Mouse (Mus musculus): ENCODE results near the gene Zkscan16. TPM values are rescaled to one million over a fixed set of nuclear protein-coding genes. Genes with fewer than 3 reads are reported as not detected.

Gene Zkscan16
- polyA plus RNA-seq, 1 experiment from 2014 or later: 2.6 TPM

DNA sequence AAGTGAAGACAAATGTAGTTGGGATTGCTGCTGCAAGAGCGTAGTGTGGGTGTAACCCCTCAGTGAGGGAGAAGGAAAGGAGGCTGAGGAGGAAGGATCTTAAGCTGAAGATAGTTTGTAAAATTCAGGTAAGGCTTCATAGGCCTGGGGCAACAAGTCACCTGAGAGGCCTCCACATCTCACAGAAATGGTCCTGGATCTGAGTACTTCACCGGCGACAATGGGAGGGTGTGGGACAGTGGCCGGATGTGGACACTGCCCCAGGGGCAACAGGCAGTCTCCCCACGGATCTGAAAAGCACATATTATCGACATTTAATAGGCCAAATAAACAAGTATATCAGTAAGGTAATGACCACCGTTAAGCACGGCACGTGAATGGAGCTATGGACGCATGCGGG lies 9.2 kb downstream of the Zkscan16 start:
- Histone ChIP-seq H3K9ac (replicated peaks; ENCODE audit: low read length) (no peak overlapping the region), H3K4me3 (replicated peaks; ENCODE audit: low read depth, low read length) (no peak overlapping the region), H3K36me3 (ENCODE audit: control insufficient read depth, insufficient read depth, low read length) (0 out of 2 replicates have a peak, but pooled peaks cover 3% of the 10 kb centered on the region), H3K4me2 (ENCODE audit: low read length) (no peak overlapping the region), H3K27me3 (ENCODE audit: control insufficient read depth, insufficient read depth, low read length) (no peaks in the 10 kb centered on the region), H3K9me3 (ENCODE audit: control insufficient read depth, low read length) (no peaks in the 10 kb centered on the region), H3K27ac (replicated peaks; ENCODE audit: low read depth, low read length) (no peak overlapping the region), H3K4me1 (ENCODE audit: control insufficient read depth, insufficient read depth, low read length) (no peaks in the 10 kb centered on the region)
- WGBS: 93% methylated on average over 11 of the region's 11 CpGs
- ATAC-seq (ENCODE audit: low FRiP score, low TSS enrichment) (no peak), DNase-seq (no peak)

DNA sequence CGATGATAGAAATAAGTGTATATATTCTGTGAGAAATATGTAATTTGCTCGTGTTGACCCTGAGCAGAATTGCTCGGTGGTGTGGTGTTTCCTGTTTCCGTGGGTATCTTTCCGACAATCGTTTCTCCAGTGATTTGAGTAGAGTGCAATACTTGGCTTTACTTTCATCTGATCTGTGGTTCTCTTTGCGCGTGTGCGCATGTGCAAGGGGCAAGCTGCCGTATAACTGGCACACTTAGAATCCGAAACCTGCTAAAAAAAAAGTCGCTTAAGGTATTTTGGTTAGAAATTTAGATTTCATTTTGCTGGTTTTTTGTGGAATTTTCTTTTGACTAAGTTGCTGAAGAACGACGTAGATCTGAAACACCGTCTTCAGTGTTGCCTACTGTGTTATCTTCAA lies 18.3 kb downstream of the Zkscan16 start:
- Histone ChIP-seq H3K4me1 (ENCODE audit: control insufficient read depth, insufficient read depth, low read length) (no peaks in the 10 kb centered on the region), H3K4me3 (replicated peaks; ENCODE audit: low read depth, low read length) (no peak overlapping the region), H3K4me2 (ENCODE audit: low read length) (no peak overlapping the region), H3K27me3 (ENCODE audit: control insufficient read depth, insufficient read depth, low read length) (no peaks in the 10 kb centered on the region), H3K9ac (replicated peaks; ENCODE audit: low read length) (no peak overlapping the region), H3K36me3 (ENCODE audit: control insufficient read depth, insufficient read depth, low read length) (0 out of 2 replicates have a peak, but pooled peaks cover 2% of the 10 kb centered on the region), H3K9me3 (ENCODE audit: control insufficient read depth, low read length) (no peaks in the 10 kb centered on the region), H3K27ac (replicated peaks; ENCODE audit: low read depth, low read length) (no peak overlapping the region)
- no peak for ATAC-seq (ENCODE audit: low FRiP score, low TSS enrichment)
- no peak for DNase-seq
- 95% methylated on average over 15 of the region's 15 CpGs for WGBS

DNA sequence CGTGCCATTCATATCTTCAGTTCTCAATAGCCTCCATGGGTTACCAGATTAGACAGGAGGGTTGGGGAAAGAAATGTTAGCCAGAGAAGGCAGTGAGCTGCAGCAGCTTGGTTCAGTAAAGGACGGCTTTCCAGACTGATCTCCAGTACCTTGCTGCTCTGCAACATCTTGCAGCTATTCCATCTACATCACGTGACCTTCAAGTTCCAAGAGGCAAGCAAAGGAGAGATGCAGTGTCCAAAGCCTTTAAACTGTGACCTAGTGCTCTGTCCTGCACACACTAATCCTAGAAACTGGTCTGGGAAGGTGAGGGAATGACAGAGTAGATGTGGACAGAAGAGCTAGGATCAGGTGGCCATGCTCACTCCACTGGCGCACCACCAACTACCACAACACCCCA lies 19.8 kb downstream of the Zkscan16 start:
- WGBS: 92% methylated on average over 4 of the region's 4 CpGs
- Histone ChIP-seq H3K27me3 (ENCODE audit: control insufficient read depth, insufficient read depth, low read length) (no peaks in the 10 kb centered on the region), H3K27ac (replicated peaks; ENCODE audit: low read depth, low read length) (no peak overlapping the region), H3K4me3 (replicated peaks; ENCODE audit: low read depth, low read length) (no peak overlapping the region), H3K4me2 (ENCODE audit: low read length) (no peak overlapping the region), H3K4me1 (ENCODE audit: control insufficient read depth, insufficient read depth, low read length) (no peaks in the 10 kb centered on the region), H3K9me3 (ENCODE audit: control insufficient read depth, low read length) (no peaks in the 10 kb centered on the region), H3K36me3 (ENCODE audit: control insufficient read depth, insufficient read depth, low read length) (no peaks in the 10 kb centered on the region), H3K9ac (replicated peaks; ENCODE audit: low read length) (no peak overlapping the region)
- DNase-seq: no peak
- ATAC-seq (ENCODE audit: low FRiP score, low TSS enrichment): no peak

DNA sequence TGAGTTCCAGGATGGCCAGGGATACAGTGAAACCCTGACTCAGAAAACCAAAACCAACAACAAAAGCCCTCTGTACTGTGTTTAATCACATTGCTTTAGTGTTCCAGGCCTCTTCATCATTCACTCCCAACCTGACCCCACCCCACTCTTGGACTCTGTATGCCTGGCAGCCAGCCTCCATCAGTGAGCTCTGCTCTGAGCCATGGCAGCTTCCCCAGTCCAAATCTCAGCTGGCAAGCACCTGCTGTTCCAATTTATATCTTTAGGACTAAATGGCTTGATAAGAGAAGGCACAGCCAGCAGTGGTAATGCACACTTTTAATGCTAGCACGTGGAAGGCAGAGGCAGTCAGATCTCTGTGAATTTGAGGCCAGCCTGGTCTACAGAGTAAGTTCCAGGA lies 21.7 kb downstream of the Zkscan16 start:
- Histone ChIP-seq H3K9ac (replicated peaks; ENCODE audit: low read length) (no peak overlapping the region), H3K4me2 (ENCODE audit: low read length) (no peak overlapping the region), H3K27ac (replicated peaks; ENCODE audit: low read depth, low read length) (no peak overlapping the region), H3K36me3 (ENCODE audit: control insufficient read depth, insufficient read depth, low read length) (no peaks in the 10 kb centered on the region), H3K4me1 (ENCODE audit: control insufficient read depth, insufficient read depth, low read length) (no peaks in the 10 kb centered on the region), H3K4me3 (replicated peaks; ENCODE audit: low read depth, low read length) (no peak overlapping the region), H3K9me3 (ENCODE audit: control insufficient read depth, low read length) (no peaks in the 10 kb centered on the region), H3K27me3 (ENCODE audit: control insufficient read depth, insufficient read depth, low read length) (no peaks in the 10 kb centered on the region)
- DNase-seq (no peak), ATAC-seq (ENCODE audit: low FRiP score, low TSS enrichment) (no peak)
- WGBS: 85% methylated on average over 1 of the region's 1 CpGs

DNA sequence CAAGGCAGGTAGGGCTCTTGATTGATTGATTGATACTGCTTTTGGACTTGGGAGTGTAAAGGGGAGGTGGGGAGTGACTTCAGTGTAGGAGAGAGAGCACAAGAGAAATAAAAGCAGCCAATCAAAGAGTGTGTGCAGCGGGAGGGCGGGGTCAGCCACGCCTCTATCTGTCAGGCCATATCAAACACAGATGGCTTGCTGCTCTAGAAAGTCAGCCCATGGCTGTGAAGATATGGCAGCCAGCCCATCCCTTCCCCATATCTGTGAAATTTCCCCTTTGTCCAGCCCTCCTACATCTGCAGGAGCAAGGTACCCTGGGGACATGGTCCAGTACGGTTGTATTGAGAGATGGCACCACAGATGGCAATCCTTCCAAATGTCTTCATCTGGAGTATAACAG lies 27.2 kb downstream of the Zkscan16 start:
- WGBS: 91% methylated on average over 4 of the region's 4 CpGs
- ATAC-seq (ENCODE audit: low FRiP score, low TSS enrichment): no peak

DNA sequence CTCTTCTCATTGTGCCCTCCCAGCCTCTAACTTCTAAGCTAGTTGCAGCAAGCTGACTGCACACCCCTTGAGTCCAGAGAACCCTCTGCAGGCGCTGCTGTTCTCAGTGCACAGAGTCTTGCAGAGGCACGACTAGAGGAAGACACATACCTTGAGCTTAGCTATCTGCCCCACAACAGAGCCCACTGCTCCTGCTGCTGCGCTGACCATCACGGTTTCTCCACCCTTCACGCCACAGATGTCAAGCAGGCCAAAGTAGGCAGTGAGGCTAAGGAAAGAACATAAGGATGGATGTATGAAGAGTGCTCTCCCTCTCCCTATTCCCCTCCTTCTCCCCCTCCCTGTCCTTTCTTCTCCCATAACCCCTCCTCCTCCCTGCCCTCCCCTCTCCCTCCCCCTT lies 32.3 kb downstream of the Zkscan16 start:
- Histone ChIP-seq H3K27me3 (ENCODE audit: control insufficient read depth, insufficient read depth, low read length) (no peaks in the 10 kb centered on the region), H3K9ac (replicated peaks; ENCODE audit: low read length) (no peak overlapping the region), H3K9me3 (ENCODE audit: control insufficient read depth, low read length) (no peaks in the 10 kb centered on the region), H3K4me2 (ENCODE audit: low read length) (no peak overlapping the region), H3K4me1 (ENCODE audit: control insufficient read depth, insufficient read depth, low read length) (no peaks in the 10 kb centered on the region), H3K4me3 (replicated peaks; ENCODE audit: low read depth, low read length) (no peak overlapping the region), H3K36me3 (ENCODE audit: control insufficient read depth, insufficient read depth, low read length) (no peaks in the 10 kb centered on the region), H3K27ac (replicated peaks; ENCODE audit: low read depth, low read length) (no peak overlapping the region)
- 84% methylated on average over 5 of the region's 5 CpGs for whole genome bisulfite sequencing
- ATAC-seq (ENCODE audit: low FRiP score, low TSS enrichment) (no peak), DNase-seq (no peak)

More for the DNA sequence above, 27.2 kb downstream of the Zkscan16 start:
- Histone ChIP-seq H3K27me3 (ENCODE audit: control insufficient read depth, insufficient read depth, low read length) (no peaks in the 10 kb centered on the region), H3K9me3 (ENCODE audit: control insufficient read depth, low read length) (no peaks in the 10 kb centered on the region), H3K27ac (replicated peaks; ENCODE audit: low read depth, low read length) (no peak overlapping the region), H3K4me1 (ENCODE audit: control insufficient read depth, insufficient read depth, low read length) (no peaks in the 10 kb centered on the region), H3K4me3 (replicated peaks; ENCODE audit: low read depth, low read length) (no peak overlapping the region), H3K9ac (replicated peaks; ENCODE audit: low read length) (no peak overlapping the region), H3K36me3 (ENCODE audit: control insufficient read depth, insufficient read depth, low read length) (no peaks in the 10 kb centered on the region), H3K4me2 (ENCODE audit: low read length) (no peak overlapping the region)
- no peak for DNase-seq

DNA sequence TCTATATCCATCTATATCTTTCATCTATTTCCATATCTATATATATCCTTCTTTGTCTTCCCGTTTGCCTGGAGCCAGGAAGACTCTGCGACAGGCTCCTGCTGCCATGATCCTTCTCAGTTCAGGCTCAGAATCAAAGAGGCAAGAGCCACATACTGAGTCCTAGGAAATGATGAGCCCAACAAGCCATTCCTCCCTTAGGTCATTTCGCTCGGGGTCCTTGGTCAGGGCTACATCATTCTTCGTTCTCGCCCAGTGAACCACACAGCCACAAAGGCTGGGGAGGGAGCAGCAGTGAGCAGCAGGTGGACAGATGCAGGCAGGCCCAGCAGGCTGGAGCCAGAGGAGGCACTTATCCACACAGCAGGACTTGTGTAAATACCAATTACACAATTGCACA lies 38.0 kb downstream of the Zkscan16 start:
- no peaks in the 10 kb centered on the region for H3K9me3 ChIP-seq (ENCODE audit: control insufficient read depth, low read length)
- H3K4me2 ChIP-seq (ENCODE audit: low read length): no peak overlapping the region
- ATAC-seq (ENCODE audit: low FRiP score, low TSS enrichment) (no peak), DNase-seq (no peak)
- no peak overlapping the region for H3K4me3 ChIP-seq (replicated peaks; ENCODE audit: low read depth, low read length)
- H3K9ac ChIP-seq (replicated peaks; ENCODE audit: low read length): no peak overlapping the region
- no peak overlapping the region for H3K27ac ChIP-seq (replicated peaks; ENCODE audit: low read depth, low read length)
- no peaks in the 10 kb centered on the region for H3K36me3 ChIP-seq (ENCODE audit: control insufficient read depth, insufficient read depth, low read length)
- peaks cover under 1% of the 10 kb centered on the region; the same call in 1 of the 2 replicates for H3K4me1 ChIP-seq (ENCODE audit: control insufficient read depth, insufficient read depth, low read length)
- H3K27me3 ChIP-seq (ENCODE audit: control insufficient read depth, insufficient read depth, low read length): no peaks in the 10 kb centered on the region
- 72% methylated on average over 6 of the region's 6 CpGs for WGBS

DNA sequence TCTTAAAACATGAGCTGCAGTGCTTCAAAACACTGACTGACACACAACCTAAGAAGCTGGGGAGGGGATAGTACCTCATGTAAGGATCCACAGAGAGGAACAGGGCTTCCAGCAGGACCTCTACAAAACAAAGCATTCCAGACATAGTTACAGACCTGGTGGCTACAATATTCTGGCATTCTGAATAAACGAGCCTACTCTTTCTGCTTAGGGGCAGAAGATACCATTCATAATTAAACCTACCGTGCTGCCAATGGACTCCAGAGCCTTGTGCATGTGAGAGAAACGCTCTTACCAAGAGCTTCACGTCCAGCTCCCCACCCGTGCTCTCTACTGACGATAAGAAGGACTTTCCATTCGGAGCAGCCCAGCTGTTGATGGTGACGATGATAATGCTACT lies 39.4 kb downstream of the Zkscan16 start:
- Histone ChIP-seq H3K9me3 (ENCODE audit: control insufficient read depth, low read length) (no peaks in the 10 kb centered on the region), H3K9ac (replicated peaks; ENCODE audit: low read length) (no peak overlapping the region), H3K4me1 (ENCODE audit: control insufficient read depth, insufficient read depth, low read length) (peaks cover 4% of the 10 kb centered on the region; the same call in 1 of the 2 replicates), H3K36me3 (ENCODE audit: control insufficient read depth, insufficient read depth, low read length) (no peaks in the 10 kb centered on the region), H3K4me3 (replicated peaks; ENCODE audit: low read depth, low read length) (no peak overlapping the region), H3K27ac (replicated peaks; ENCODE audit: low read depth, low read length) (no peak overlapping the region), H3K27me3 (ENCODE audit: control insufficient read depth, insufficient read depth, low read length) (no peaks in the 10 kb centered on the region), H3K4me2 (ENCODE audit: low read length) (no peak overlapping the region)
- ATAC-seq (ENCODE audit: low FRiP score, low TSS enrichment): no peak
- no peak for DNase-seq
- WGBS: 90% methylated on average over 8 of the region's 8 CpGs

DNA sequence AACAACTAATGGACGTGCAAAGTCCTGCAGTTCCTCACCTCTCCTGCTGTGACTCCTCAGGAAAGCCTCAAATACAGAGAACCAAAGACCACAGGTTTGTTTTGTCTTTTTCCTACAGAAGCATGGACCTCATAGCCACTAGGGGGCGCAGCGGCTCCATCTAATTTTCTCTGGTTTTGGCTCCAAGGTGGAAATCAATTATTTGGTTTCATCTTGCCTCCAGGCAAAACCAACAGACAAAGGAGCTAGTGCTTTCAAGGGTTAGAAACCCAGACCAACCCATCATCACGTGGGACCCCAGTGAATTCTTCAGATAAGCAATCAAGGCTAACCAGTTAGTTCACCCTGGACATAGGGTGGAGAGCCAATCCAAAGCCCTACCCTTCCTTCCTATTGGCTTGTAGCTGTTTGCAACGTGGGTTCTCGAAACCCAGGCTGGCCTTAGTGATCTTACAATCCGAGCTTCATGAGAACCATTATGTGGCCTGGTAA lies 41.8 kb downstream of the Zkscan16 start:
- ATAC-seq (ENCODE audit: low FRiP score, low TSS enrichment): no peak
- 23% methylated on average over 7 of the region's 7 CpGs for WGBS
- no peaks in the 10 kb centered on the region for H3K27me3 ChIP-seq (ENCODE audit: control insufficient read depth, insufficient read depth, low read length)

More for the DNA sequence above, 41.8 kb downstream of the Zkscan16 start:
- Histone ChIP-seq H3K36me3 (ENCODE audit: control insufficient read depth, insufficient read depth, low read length) (no peaks in the 10 kb centered on the region), H3K4me2 (ENCODE audit: low read length) (no peak overlapping the region), H3K4me3 (replicated peaks; ENCODE audit: low read depth, low read length) (no peak overlapping the region), H3K9me3 (ENCODE audit: control insufficient read depth, low read length) (no peaks in the 10 kb centered on the region), H3K4me1 (ENCODE audit: control insufficient read depth, insufficient read depth, low read length) (peaks cover 4% of the 10 kb centered on the region; the same call in 1 of the 2 replicates), H3K9ac (replicated peaks; ENCODE audit: low read length) (no peak overlapping the region), H3K27ac (replicated peaks; ENCODE audit: low read depth, low read length) (no peak overlapping the region)
- peak; percentile 85 for DNase-seq

All from midbrain, embryonic 14.5 days (tissue).